Mouse (Mus musculus): ENCODE results near the gene C2cd5. TPM values are rescaled to one million over a fixed set of nuclear protein-coding genes. Genes with fewer than 3 reads are reported as not detected.

C2cd5 gene
- polyA plus RNA-seq, 1 experiment from 2014 or later: 22.4 TPM

GRCm38 (mm10) chr6:143073476-143073875 is 26.5 kb downstream of the C2cd5 start:
- Histone ChIP-seq H3K4me3 (ENCODE audit: control insufficient read depth in 1 of 2, insufficient read depth in 1 of 2, low read depth in 1 of 2, low read length in 2 of 2) (no peak overlapping the region), H3K27ac (replicated peaks in 1 of 2; ENCODE audit: control insufficient read depth in 1 of 2, insufficient read depth in 1 of 2, low read depth in 2 of 2, low read length in 2 of 2) (no peak overlapping the region), H3K27me3 (ENCODE audit: control insufficient read depth, insufficient read depth, low read length) (no peaks in the 10 kb centered on the region), H3K9ac (ENCODE audit: low read length) (no peak overlapping the region), H3K9me3 (ENCODE audit: control insufficient read depth, low read length) (no peaks in the 10 kb centered on the region), H3K4me2 (ENCODE audit: low read length) (no peak overlapping the region), H3K4me1 (ENCODE audit: control insufficient read depth in 2 of 2, insufficient read depth in 2 of 2, low read length in 2 of 2) (peaks cover 4% of the 10 kb centered on the region in 2 experiments), H3K36me3 (ENCODE audit: control insufficient read depth, insufficient read depth, low read length) (peaks cover 57% of the 10 kb centered on the region)
- no peak for ATAC-seq (ENCODE audit: insufficient number of reproducible peaks, insufficient read depth, low FRiP score, low read depth)
- 78% methylated on average over 6 of the region's 6 CpGs for WGBS

- WGBS: 50% methylated on average over 8 of the region's 8 CpGs
- Histone ChIP-seq H3K9me3 (ENCODE audit: control insufficient read depth, low read length) (no peaks in the 10 kb centered on the region), H3K27ac (replicated peaks in 1 of 2; ENCODE audit: control insufficient read depth in 1 of 2, insufficient read depth in 1 of 2, low read depth in 2 of 2, low read length in 2 of 2) (no peak overlapping the region), H3K4me1 (ENCODE audit: control insufficient read depth in 2 of 2, insufficient read depth in 2 of 2, low read length in 2 of 2) (peaks cover 4 to 9% of the 10 kb centered on the region in 2 experiments), H3K27me3 (ENCODE audit: control insufficient read depth, insufficient read depth, low read length) (no peaks in the 10 kb centered on the region), H3K4me2 (ENCODE audit: low read length) (no peak overlapping the region), H3K4me3 (ENCODE audit: control insufficient read depth in 1 of 2, insufficient read depth in 1 of 2, low read depth in 1 of 2, low read length in 2 of 2) (no peak overlapping the region), H3K36me3 (ENCODE audit: control insufficient read depth, insufficient read depth, low read length) (peaks cover 47% of the 10 kb centered on the region), H3K9ac (ENCODE audit: low read length) (no peak overlapping the region)
- no peak for ATAC-seq (ENCODE audit: insufficient number of reproducible peaks, insufficient read depth, low FRiP score, low read depth)
Measured at GRCm38 (mm10) chr6:143072412-143073014, 27.4 kb downstream of the C2cd5 start.

GRCm38 (mm10) chr6:143070736-143071135 is 29.2 kb downstream of the C2cd5 start:
- Histone ChIP-seq H3K4me2 (ENCODE audit: low read length) (no peak overlapping the region), H3K27ac (replicated peaks in 1 of 2; ENCODE audit: control insufficient read depth in 1 of 2, insufficient read depth in 1 of 2, low read depth in 2 of 2, low read length in 2 of 2) (no peak overlapping the region), H3K4me3 (ENCODE audit: control insufficient read depth in 1 of 2, insufficient read depth in 1 of 2, low read depth in 1 of 2, low read length in 2 of 2) (no peak overlapping the region), H3K9me3 (ENCODE audit: control insufficient read depth, low read length) (no peaks in the 10 kb centered on the region), H3K4me1 (ENCODE audit: control insufficient read depth in 2 of 2, insufficient read depth in 2 of 2, low read length in 2 of 2) (peaks cover 4 to 9% of the 10 kb centered on the region in 2 experiments; a peak in 3 of 4 replicates), H3K27me3 (ENCODE audit: control insufficient read depth, insufficient read depth, low read length) (no peaks in the 10 kb centered on the region), H3K9ac (ENCODE audit: low read length) (no peak overlapping the region), H3K36me3 (ENCODE audit: control insufficient read depth, insufficient read depth, low read length) (peaks cover 34% of the 10 kb centered on the region)
- 76% methylated on average over 9 of the region's 9 CpGs for WGBS
- ATAC-seq (ENCODE audit: insufficient number of reproducible peaks, insufficient read depth, low FRiP score, low read depth): no peak

- no peaks in the 10 kb centered on the region for H3K27me3 ChIP-seq (ENCODE audit: control insufficient read depth, insufficient read depth, low read length)
- peaks cover 27% of the 10 kb centered on the region for H3K36me3 ChIP-seq (ENCODE audit: control insufficient read depth, insufficient read depth, low read length)
- H3K4me3 ChIP-seq (ENCODE audit: control insufficient read depth in 1 of 2, insufficient read depth in 1 of 2, low read depth in 1 of 2, low read length in 2 of 2): no peak overlapping the region
- no peak overlapping the region for H3K4me2 ChIP-seq (ENCODE audit: low read length)
- ATAC-seq (ENCODE audit: insufficient number of reproducible peaks, insufficient read depth, low FRiP score, low read depth): no peak
- no peak overlapping the region for H3K27ac ChIP-seq (replicated peaks in 1 of 2; ENCODE audit: control insufficient read depth in 1 of 2, insufficient read depth in 1 of 2, low read depth in 2 of 2, low read length in 2 of 2)
- no peaks in the 10 kb centered on the region for H3K9me3 ChIP-seq (ENCODE audit: control insufficient read depth, low read length)
- H3K4me1 ChIP-seq (ENCODE audit: control insufficient read depth in 2 of 2, insufficient read depth in 2 of 2, low read length in 2 of 2): peaks cover 4 to 9% of the 10 kb centered on the region in 2 experiments; a peak in 3 of 4 replicates
- 88% methylated on average over 5 of the region's 5 CpGs for WGBS
- H3K9ac ChIP-seq (ENCODE audit: low read length): no peak overlapping the region
Measured at GRCm38 (mm10) chr6:143070019-143070418, 29.9 kb downstream of the C2cd5 start.

- WGBS: 79% methylated on average over 8 of the region's 8 CpGs
- H3K4me3 ChIP-seq (ENCODE audit: control insufficient read depth in 1 of 2, insufficient read depth in 1 of 2, low read depth in 1 of 2, low read length in 2 of 2): no peak overlapping the region
- H3K9me3 ChIP-seq (ENCODE audit: control insufficient read depth, low read length): no peaks in the 10 kb centered on the region
- no peak overlapping the region for H3K27ac ChIP-seq (replicated peaks in 1 of 2; ENCODE audit: control insufficient read depth in 1 of 2, insufficient read depth in 1 of 2, low read depth in 2 of 2, low read length in 2 of 2)
- H3K27me3 ChIP-seq (ENCODE audit: control insufficient read depth, insufficient read depth, low read length): no peaks in the 10 kb centered on the region
- peaks cover 4 to 9% of the 10 kb centered on the region in 2 experiments; a peak in 3 of 4 replicates for H3K4me1 ChIP-seq (ENCODE audit: control insufficient read depth in 2 of 2, insufficient read depth in 2 of 2, low read length in 2 of 2)
- no peak overlapping the region for H3K9ac ChIP-seq (ENCODE audit: low read length)
- H3K36me3 ChIP-seq (ENCODE audit: control insufficient read depth, insufficient read depth, low read length): peaks cover 30% of the 10 kb centered on the region
- H3K4me2 ChIP-seq (ENCODE audit: low read length): no peak overlapping the region
- no peak for ATAC-seq (ENCODE audit: insufficient number of reproducible peaks, insufficient read depth, low FRiP score, low read depth)
Measured at GRCm38 (mm10) chr6:143069606-143070005, 30.3 kb downstream of the C2cd5 start.

- Histone ChIP-seq H3K9me3 (ENCODE audit: control insufficient read depth, low read length) (no peaks in the 10 kb centered on the region), H3K4me2 (ENCODE audit: low read length) (no peak overlapping the region), H3K27ac (replicated peaks in 1 of 2; ENCODE audit: control insufficient read depth in 1 of 2, insufficient read depth in 1 of 2, low read depth in 2 of 2, low read length in 2 of 2) (no peak overlapping the region), H3K27me3 (ENCODE audit: control insufficient read depth, insufficient read depth, low read length) (no peaks in the 10 kb centered on the region), H3K36me3 (ENCODE audit: control insufficient read depth, insufficient read depth, low read length) (peaks cover 23% of the 10 kb centered on the region), H3K4me1 (ENCODE audit: control insufficient read depth in 2 of 2, insufficient read depth in 2 of 2, low read length in 2 of 2) (peaks cover 4 to 15% of the 10 kb centered on the region in 2 experiments; a peak in 3 of 4 replicates), H3K4me3 (ENCODE audit: control insufficient read depth in 1 of 2, insufficient read depth in 1 of 2, low read depth in 1 of 2, low read length in 2 of 2) (no peak overlapping the region), H3K9ac (ENCODE audit: low read length) (no peak overlapping the region)
- 59% methylated on average over 9 of the region's 9 CpGs for WGBS
- no peak for ATAC-seq (ENCODE audit: insufficient number of reproducible peaks, insufficient read depth, low FRiP score, low read depth)
Measured at GRCm38 (mm10) chr6:143068181-143068915, 31.6 kb downstream of the C2cd5 start.

- Histone ChIP-seq H3K27me3 (ENCODE audit: control insufficient read depth, insufficient read depth, low read length) (no peaks in the 10 kb centered on the region), H3K9me3 (ENCODE audit: control insufficient read depth, low read length) (no peaks in the 10 kb centered on the region), H3K36me3 (ENCODE audit: control insufficient read depth, insufficient read depth, low read length) (peaks cover 16% of the 10 kb centered on the region; the same call in 1 of the 2 replicates), H3K4me1 (ENCODE audit: control insufficient read depth in 2 of 2, insufficient read depth in 2 of 2, low read length in 2 of 2) (peaks cover 4 to 15% of the 10 kb centered on the region in 2 experiments; a peak in 3 of 4 replicates), H3K4me2 (ENCODE audit: low read length) (no peak overlapping the region), H3K9ac (ENCODE audit: low read length) (no peak overlapping the region), H3K4me3 (ENCODE audit: control insufficient read depth in 1 of 2, insufficient read depth in 1 of 2, low read depth in 1 of 2, low read length in 2 of 2) (no peak overlapping the region), H3K27ac (replicated peaks in 1 of 2; ENCODE audit: control insufficient read depth in 1 of 2, insufficient read depth in 1 of 2, low read depth in 2 of 2, low read length in 2 of 2) (no peak overlapping the region)
- ATAC-seq (ENCODE audit: insufficient number of reproducible peaks, insufficient read depth, low FRiP score, low read depth): no peak
- 75% methylated on average over 3 of the region's 3 CpGs for WGBS
Measured at GRCm38 (mm10) chr6:143067654-143068053, 32.3 kb downstream of the C2cd5 start.

Measured in heart, embryonic 14.5 days (tissue).